Mouse (Mus musculus): ENCODE measurements around the gene Nim1k. TPM values are rescaled to one million over a fixed set of nuclear protein-coding genes. Genes with fewer than 3 reads are reported as not detected.
"Not testable (repeated sequence)": the region's sequence is repeated elsewhere in the genome, so short reads cannot be mapped to it uniquely, and the experiment has no call there.

Gene Nim1k
- polyA plus RNA-seq, 1 experiment from 2014 or later = 1.1 TPM

DNA sequence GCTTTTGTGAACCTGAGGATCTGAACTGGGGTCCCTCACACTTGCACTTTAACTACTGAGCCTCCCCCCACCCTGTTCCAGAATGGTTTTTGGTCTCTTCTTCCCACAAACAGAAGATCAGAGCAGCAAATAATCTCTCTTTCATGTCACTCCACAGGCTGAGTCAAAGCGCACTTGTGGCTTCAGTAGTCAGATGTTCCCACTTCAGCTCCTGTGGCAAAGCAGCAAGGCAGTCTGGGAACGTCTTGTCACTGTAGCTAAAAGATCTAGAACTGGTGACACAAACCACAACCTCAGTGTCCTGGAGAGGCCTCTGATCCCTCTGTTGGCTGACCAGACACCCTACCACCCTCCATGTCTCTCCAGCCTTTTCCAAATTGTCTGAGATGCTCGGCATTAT lies 74.5 kb downstream of the Nim1k start:
- H3K36me3 ChIP-seq (ENCODE audit: control insufficient read depth, insufficient read depth, low read length) = no peaks in the 10 kb centered on the region
- no peaks in the 10 kb centered on the region for H3K9me3 ChIP-seq (ENCODE audit: control insufficient read depth, low read length)
- H3K27me3 ChIP-seq (ENCODE audit: control insufficient read depth, insufficient read depth, low read length) = no peaks in the 10 kb centered on the region
- H3K4me1 ChIP-seq (ENCODE audit: control insufficient read depth, insufficient read depth, low read length) = no peaks in the 10 kb centered on the region; the same call in 1 of the 2 replicates
- H3K27ac ChIP-seq (ENCODE audit: low read depth, low read length) = no peak overlapping the region
- H3K9ac ChIP-seq (ENCODE audit: low read depth, low read length) = no peak overlapping the region
- no peak overlapping the region for H3K4me2 ChIP-seq (replicated peaks; ENCODE audit: low read depth, low read length)
- no peak overlapping the region for H3K4me3 ChIP-seq (ENCODE audit: low read length)
- ATAC-seq (ENCODE audit: low FRiP score, low TSS enrichment) = no peak
- WGBS = 58% methylated on average over 3 of the region's 3 CpGs

DNA sequence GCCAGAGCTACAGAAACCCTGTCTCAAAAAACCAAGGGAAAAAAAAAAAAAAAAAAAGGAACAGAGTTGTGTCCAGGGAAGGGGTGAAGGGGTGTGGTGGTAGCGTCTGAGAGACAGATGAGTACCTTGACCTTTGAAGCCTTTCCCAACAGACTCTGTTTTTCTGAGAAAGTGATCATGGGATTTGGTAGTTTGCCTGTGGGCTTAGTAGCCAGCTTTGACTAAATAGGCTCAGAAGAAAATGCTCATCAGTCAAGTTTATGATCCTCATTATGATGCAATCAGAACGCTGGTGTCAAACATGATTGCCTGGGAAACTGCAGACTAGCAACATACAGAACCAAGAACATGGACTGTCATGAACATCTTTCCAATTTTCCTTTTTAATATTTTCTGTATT lies 76.0 kb downstream of the Nim1k start:
- no peak overlapping the region for H3K27ac ChIP-seq (ENCODE audit: low read depth, low read length)
- no peaks in the 10 kb centered on the region for H3K36me3 ChIP-seq (ENCODE audit: control insufficient read depth, insufficient read depth, low read length)
- H3K9me3 ChIP-seq (ENCODE audit: control insufficient read depth, low read length) = no peaks in the 10 kb centered on the region
- H3K9ac ChIP-seq (ENCODE audit: low read depth, low read length) = no peak overlapping the region
- H3K4me3 ChIP-seq (ENCODE audit: low read length) = no peak overlapping the region
- WGBS = 21% methylated on average over 2 of the region's 2 CpGs
- H3K4me1 ChIP-seq (ENCODE audit: control insufficient read depth, insufficient read depth, low read length) = no peaks in the 10 kb centered on the region; the same call in 1 of the 2 replicates
- no peak overlapping the region for H3K4me2 ChIP-seq (replicated peaks; ENCODE audit: low read depth, low read length)
- ATAC-seq (ENCODE audit: low FRiP score, low TSS enrichment) = no peak
- H3K27me3 ChIP-seq (ENCODE audit: control insufficient read depth, insufficient read depth, low read length) = no peaks in the 10 kb centered on the region

DNA sequence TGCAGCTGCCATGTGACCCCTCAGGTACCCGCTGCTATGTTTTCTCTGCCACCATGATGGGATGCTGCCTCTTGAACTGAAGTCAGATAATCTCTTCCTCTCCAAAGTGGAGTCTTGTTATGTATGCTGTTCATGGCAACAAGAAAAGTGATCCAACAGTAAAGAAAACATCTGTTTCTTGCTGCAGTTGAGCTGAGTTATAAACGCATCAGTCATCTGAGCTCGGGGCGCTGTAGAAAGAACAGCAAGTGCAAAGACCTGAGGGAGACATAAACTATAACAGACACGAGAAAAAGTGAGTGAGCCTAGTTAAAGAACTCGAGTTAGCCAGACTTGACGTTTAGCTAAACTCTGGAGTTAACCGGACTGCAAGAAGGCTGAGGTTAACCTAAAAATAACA lies 76.9 kb downstream of the Nim1k start:
- Histone ChIP-seq H3K4me3 (ENCODE audit: low read length) (no peak overlapping the region), H3K27ac (ENCODE audit: low read depth, low read length) (no peak overlapping the region), H3K36me3 (ENCODE audit: control insufficient read depth, insufficient read depth, low read length) (no peaks in the 10 kb centered on the region), H3K9me3 (ENCODE audit: control insufficient read depth, low read length) (no peaks in the 10 kb centered on the region), H3K4me2 (replicated peaks; ENCODE audit: low read depth, low read length) (no peak overlapping the region), H3K4me1 (ENCODE audit: control insufficient read depth, insufficient read depth, low read length) (no peaks in the 10 kb centered on the region; the same call in 1 of the 2 replicates), H3K27me3 (ENCODE audit: control insufficient read depth, insufficient read depth, low read length) (no peaks in the 10 kb centered on the region), H3K9ac (ENCODE audit: low read depth, low read length) (no peak overlapping the region)
- ATAC-seq (ENCODE audit: low FRiP score, low TSS enrichment) = no peak
- WGBS = 28% methylated on average over 8 of the region's 8 CpGs

DNA sequence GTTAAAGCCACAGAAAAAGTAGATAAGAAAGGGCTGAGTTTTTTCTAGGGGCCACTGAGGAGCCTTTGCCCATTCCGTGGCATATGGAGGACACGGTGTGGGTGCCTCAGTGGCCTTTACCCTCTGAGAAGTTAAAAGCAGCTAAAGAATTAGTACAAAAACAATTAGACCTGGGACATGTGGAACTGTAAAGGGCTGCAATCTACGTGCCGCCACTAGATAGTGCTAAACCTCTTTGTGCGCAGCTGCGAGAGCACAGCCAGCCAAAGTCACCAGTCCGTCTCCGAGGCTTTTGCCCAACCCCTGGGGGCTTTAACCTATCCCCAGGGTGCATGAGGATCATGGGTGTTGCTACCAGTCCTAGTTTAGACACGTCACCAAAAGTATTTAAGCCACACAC lies 94.3 kb downstream of the Nim1k start:
- not testable (repeated sequence) for H3K27me3 ChIP-seq (ENCODE audit: control insufficient read depth, insufficient read depth, low read length); H3K9ac ChIP-seq (ENCODE audit: low read depth, low read length); ATAC-seq (ENCODE audit: low FRiP score, low TSS enrichment); H3K4me2 ChIP-seq (replicated peaks; ENCODE audit: low read depth, low read length); H3K36me3 ChIP-seq (ENCODE audit: control insufficient read depth, insufficient read depth, low read length); H3K27ac ChIP-seq (ENCODE audit: low read depth, low read length); H3K4me3 ChIP-seq (ENCODE audit: low read length); H3K9me3 ChIP-seq (ENCODE audit: control insufficient read depth, low read length); H3K4me1 ChIP-seq (ENCODE audit: control insufficient read depth, insufficient read depth, low read length)
- WGBS = 83% methylated on average over 4 of the region's 9 CpGs

Other genes with a start within 250 kb of the Nim1k start
- gene Ccl28, start 132.1 kb downstream of the Nim1k start, polyA plus RNA-seq (2014; fragmentation: Nextera tagmentation; extraction: Ambion mirVana) = 0.13 TPM in 1 of 2 replicates, not detected in the other
- 85.4 and 161 TPM in 2 replicates for gene Hmgcs1, start 65.5 kb downstream of the Nim1k start, polyA plus RNA-seq (2014; fragmentation: Nextera tagmentation; extraction: Ambion mirVana)
- 41.7 and 43.8 TPM in 2 replicates for gene Zfp131, start 35.0 kb upstream of the Nim1k start, polyA plus RNA-seq (2014; fragmentation: Nextera tagmentation; extraction: Ambion mirVana)
- gene AF067063, start 74.3 kb upstream of the Nim1k start, polyA plus RNA-seq (2014; fragmentation: Nextera tagmentation; extraction: Ambion mirVana) = not detected in 2 replicates
- gene D13Ertd608e, start 80.1 kb upstream of the Nim1k start, polyA plus RNA-seq (2014; fragmentation: Nextera tagmentation; extraction: Ambion mirVana) = not detected in 2 replicates
- not detected in 2 replicates for gene Tcstv1, start 138.9 kb upstream of the Nim1k start, polyA plus RNA-seq (2014; fragmentation: Nextera tagmentation; extraction: Ambion mirVana)
- gene Gm21761, start 173.4 kb upstream of the Nim1k start, polyA plus RNA-seq (2014; fragmentation: Nextera tagmentation; extraction: Ambion mirVana) = not detected in 2 replicates
- not detected in 2 replicates for gene B020031M17Rik, start 194.9 kb upstream of the Nim1k start, polyA plus RNA-seq (2014; fragmentation: Nextera tagmentation; extraction: Ambion mirVana)